Mouse (Mus musculus) left cerebral cortex, adult 2 months (tissue): ENCODE measurements around the gene Arhgap35. TPM values are rescaled to one million over a fixed set of nuclear protein-coding genes. Genes with fewer than 3 reads are reported as not detected.
"Not testable (repeated sequence)": the region's sequence is repeated elsewhere in the genome, so short reads cannot be mapped to it uniquely, and the experiment has no call there.

Experiments used
- DNase-seq, 2 experiments: peaks; one replicate each; pipeline ENCODE4 v3.0.0; 2021 to 2022; ENCODE audit warnings: low spot score in 2 of 2, mixed read lengths in 1 of 2; ENCODE audit errors: extremely low spot score in 1 of 2
- H3K27ac ChIP-seq: fragments of 200-600 bp; 2 replicates; pipeline ENCODE4 v1.8.1; 2022
- H3K4me3 ChIP-seq: fragments of 200-600 bp; 2 replicates; pipeline ENCODE4 v1.8.1; 2022
- CTCF ChIP-seq: fragments of 200-600 bp; IDR thresholded peaks from 2 replicates; pipeline ENCODE4 v1.8.1; 2022; ENCODE audit warnings: antibody characterized with exemption, mild to moderate bottlenecking, moderate library complexity
- intact Hi-C: fragments of 180-260 bp; cut with DNase I; formaldehyde crosslinking; loops from one replicate; pipeline ENCODE4 v1.15.1; 2025
- long read RNA-seq, 2 experiments: library from polyadenylated mRNA; stranded (forward); transcript quantifications; one replicate each; pipeline ENCODE4 v2.0.0; 2021; ENCODE audit warnings: borderline mapping rate in 2 of 2
- total RNA-seq, 2 experiments: library from RNA; stranded (reverse); gene quantifications; 2 replicates each; pipeline ENCODE4 v1.2.3; 2021

Arhgap35 gene
- total RNA-seq, result 100 to 1,000 TPM; 138 to 140 TPM
- long read RNA-seq, experiment 1, full-length matches to known transcripts, result 13 of 60 reads
- long read RNA-seq, experiment 1, partial matches to known transcripts, result 19 of 60 reads
- long read RNA-seq, experiment 1, other reads (novel, unspliced or antisense), result 28 of 60 reads
- long read RNA-seq, experiment 2, full-length matches to known transcripts, result 16 of 58 reads
- long read RNA-seq, experiment 2, partial matches to known transcripts, result 14 of 58 reads
- long read RNA-seq, experiment 2, other reads (novel, unspliced or antisense), result 28 of 58 reads

DNA sequence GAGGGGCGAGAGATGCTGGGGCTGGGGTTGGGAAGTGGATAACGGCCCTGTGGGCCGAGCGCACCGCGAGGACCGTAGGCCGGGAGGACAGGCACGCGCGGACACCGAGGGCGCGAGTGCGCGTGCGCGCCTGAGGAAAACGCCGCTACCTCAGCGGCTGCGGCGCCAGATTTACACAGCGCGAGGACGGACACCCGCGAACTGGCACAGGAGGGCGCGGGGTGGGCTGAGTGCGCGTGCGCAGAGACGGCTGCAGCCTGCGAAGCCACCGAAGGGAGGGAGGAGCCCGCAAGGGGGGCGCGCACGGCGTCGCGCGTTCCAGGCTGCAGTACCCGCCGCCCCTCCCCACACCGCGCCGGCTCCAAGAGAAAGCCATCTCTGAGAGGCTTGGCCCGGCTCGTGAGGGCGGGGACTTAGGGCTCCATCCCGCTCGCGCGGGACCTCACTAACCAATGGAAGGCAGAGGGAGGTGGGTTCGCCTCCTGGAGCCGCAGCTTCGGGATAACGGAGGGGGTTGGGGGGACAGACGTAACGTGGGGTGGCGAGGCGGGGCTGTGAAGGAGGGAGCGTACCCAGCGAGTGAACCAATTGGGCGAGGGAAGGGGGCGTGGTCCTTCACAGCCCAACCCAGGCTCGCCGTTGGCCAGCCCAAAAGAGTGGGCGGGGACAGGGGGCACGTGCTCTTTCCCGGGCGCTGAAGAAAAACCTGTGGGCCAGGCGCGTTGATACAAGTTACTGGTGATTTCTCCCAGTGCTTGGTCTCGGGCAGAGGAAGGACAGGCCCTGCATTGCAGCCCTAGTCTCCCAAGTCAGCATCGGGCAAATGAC lies at the start of gene Arhgap35:
Gene Arhgap35 (minus strand): TSS at position 106 of the 828 bp plus-strand sequence.
- no peak for TF ChIP-seq CTCF
- H3K4me3 ChIP-seq, result peak within 1 kb of the TSS; percentile 85
- intact Hi-C loops, result loop anchor here (1.0 to 5.0 kb wide), 3 partner anchors 44 to 318 kb away; no protein-coding TSS in a partner anchor
- peak; percentile 99 to 100 for DNase-seq
- H3K27ac ChIP-seq, result peak within 1 kb of the TSS; percentile 100

- intact Hi-C loops, result no loop called here
- Histone ChIP-seq H3K4me3 (no peak overlapping the region), H3K27ac (no peak overlapping the region)
- no peak for TF ChIP-seq CTCF
- no peak for DNase-seq
Observed at GRCm38 (mm10) chr7:16644260-16644659, 29.5 kb upstream of the Arhgap35 start.

- H3K4me3 ChIP-seq, H3K27ac ChIP-seq, intact Hi-C loops, DNase-seq: not testable (repeated sequence)
Observed at GRCm38 (mm10) chr7:16643106-16643505, 28.3 kb upstream of the Arhgap35 start.

- Histone ChIP-seq H3K4me3 (no peak overlapping the region), H3K27ac (no peak overlapping the region)
- intact Hi-C loops, result no loop called here
- TF ChIP-seq CTCF, result no peak
- DNase-seq, result no peak
Observed at GRCm38 (mm10) chr7:16639028-16639427, 24.2 kb upstream of the Arhgap35 start.

- intact Hi-C loops, result no loop called here
- H3K4me3 ChIP-seq, result no peak overlapping the region
- DNase-seq, result no peak
- no peak overlapping the region for H3K27ac ChIP-seq
- TF ChIP-seq CTCF, result no peak
Observed at GRCm38 (mm10) chr7:16635116-16635515, 20.3 kb upstream of the Arhgap35 start.

DNA sequence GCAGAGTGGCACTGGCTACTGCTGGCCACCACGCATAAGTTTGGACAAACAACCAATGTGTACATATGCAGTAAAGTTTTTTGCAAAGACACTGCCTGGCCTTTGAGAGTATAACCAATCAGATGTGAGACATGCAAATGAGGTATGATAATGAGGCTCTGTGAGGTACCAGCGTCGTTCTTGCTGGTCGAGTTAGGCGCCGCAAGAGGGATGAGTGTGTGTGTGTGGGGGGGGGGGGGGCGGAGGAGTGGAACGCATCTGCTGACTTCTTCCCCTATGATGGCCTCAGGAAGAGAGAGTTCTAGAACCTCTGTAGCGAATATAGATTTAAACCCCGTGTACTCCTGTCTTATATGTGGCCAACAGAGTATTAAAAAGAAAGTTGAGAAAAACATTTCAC lies 19.1 kb upstream of the Arhgap35 start:
- DNase-seq, intact Hi-C loops: not testable (repeated sequence)

DNA sequence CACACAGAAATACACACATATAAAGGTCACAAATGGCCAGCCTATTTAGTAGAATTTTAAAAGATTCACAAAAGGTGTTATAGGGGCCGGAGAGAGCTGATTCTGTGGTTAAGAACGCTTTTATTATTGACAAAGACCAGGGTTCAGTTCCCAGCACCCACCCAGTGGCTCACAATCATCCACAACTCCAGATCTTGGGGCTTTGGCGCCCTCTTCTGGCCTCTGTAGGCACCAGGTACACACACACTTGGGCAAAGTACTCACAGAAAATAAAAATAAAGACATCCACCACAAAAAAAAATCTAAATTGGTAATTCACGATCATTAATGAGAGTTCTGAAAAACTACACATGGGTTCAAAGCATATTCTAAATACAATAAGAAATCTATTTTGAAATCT lies 17.1 kb upstream of the Arhgap35 start:
- no peak; the same call in 1 of the 2 replicates for TF ChIP-seq CTCF
- no peak for DNase-seq
- intact Hi-C loops, result no loop called here
- no peak overlapping the region for H3K27ac ChIP-seq
- no peak overlapping the region for H3K4me3 ChIP-seq

More for the DNA sequence above, 19.1 kb upstream of the Arhgap35 start:
- H3K4me3 ChIP-seq, H3K27ac ChIP-seq: not testable (repeated sequence)

DNA sequence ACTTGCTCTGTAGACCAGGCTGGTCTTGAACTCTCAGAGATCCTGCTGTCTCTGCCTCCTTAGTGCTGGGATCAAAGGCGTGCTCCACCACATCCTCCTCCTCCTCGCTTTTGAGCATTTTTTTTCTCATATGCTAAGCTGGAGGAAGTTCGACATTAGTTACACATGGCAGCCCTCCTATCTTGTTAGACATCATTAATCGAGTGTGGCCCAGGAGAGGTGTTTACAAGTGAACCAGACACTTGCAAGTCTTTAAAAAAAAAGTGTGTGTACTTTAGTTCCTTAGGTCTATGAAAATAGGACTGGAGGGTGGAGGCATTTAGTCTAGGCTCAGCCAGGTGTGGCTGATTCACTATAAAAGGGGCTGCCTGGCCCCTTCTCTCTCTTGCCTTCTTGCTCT lies 16.2 kb upstream of the Arhgap35 start:
- no peak for TF ChIP-seq CTCF
- H3K4me3 ChIP-seq, result no peak overlapping the region
- no peak for DNase-seq
- intact Hi-C loops, result no loop called here
- H3K27ac ChIP-seq, result no peak overlapping the region

DNA sequence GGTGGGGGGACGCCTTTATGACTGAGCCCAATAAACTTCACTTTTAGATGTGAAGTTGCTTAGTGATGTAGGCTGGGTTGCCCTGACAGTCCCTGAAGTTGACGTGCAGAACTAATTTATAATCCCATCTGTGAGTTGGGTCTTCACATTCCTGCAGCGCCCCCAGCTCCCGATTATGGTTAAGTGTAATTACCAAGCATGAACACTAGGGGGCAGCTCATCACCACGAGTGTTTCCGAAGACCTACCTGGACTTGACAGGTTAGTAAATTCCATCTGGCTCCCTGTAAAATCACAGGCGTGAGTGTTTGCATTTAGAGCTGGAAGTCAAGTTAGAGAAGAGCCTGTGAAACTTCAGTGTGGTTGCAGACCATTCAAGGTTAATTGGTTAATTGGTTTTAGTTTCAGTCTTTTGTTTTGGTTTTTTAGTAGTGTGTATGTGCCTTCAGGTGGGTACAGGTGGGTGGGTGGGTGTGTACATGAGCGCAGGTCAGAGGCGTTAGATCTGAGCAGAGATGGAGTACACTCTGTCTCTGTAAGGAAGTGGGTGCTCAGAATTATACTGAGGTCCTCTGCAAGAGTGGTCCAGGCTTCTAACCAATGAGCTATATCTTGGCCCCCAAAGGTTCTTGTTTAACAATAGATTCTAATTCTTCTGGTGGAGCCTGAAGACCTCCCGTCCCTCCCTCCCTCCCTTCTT lies 15.0 kb upstream of the Arhgap35 start:
- intact Hi-C loops, result loop anchor here (1.0 to 2.0 kb wide), 2 partner anchors 99 to 179 kb away; no protein-coding TSS in a partner anchor
- peak; percentile 94 for TF ChIP-seq CTCF
- H3K4me3 ChIP-seq, result no peak overlapping the region

GRCm38 (mm10) chr7:16628096-16628771 lies 13.4 kb upstream of the Arhgap35 start:
- Histone ChIP-seq H3K27ac (peak overlapping the region; percentile 62; the same call in 1 of the 2 replicates), H3K4me3 (peak overlapping the region; percentile 25; the same call in 1 of the 2 replicates)
- TF ChIP-seq CTCF, result peak; percentile 94
- intact Hi-C loops, result loop anchor here (1.0 to 2.0 kb wide), 2 partner anchors 67 to 181 kb away; no protein-coding TSS in a partner anchor
- peak; percentile 61 to 65 for DNase-seq

More for the DNA sequence above, 15.0 kb upstream of the Arhgap35 start:
- peak; percentile 61 to 65 for DNase-seq
- no peak overlapping the region for H3K27ac ChIP-seq

DNA sequence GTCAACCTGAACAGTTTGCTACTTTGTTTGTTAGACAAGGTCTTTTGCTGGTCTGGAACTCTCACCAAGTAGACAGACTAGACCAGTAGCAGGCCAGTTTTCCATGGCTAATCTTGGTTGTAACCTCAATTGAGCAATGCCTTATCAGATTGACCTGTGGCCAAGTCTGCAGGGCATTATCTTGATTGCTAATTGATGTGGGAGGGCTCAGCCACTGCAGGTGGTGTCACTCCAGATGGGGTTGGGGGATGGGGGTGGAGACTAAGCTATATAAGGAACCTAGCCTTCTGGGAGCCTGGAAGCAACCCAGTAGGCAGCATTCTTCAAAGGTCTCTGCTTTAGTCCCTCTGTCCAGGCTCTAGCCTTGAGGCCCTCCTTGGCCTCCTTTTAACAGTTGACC lies 8.9 kb upstream of the Arhgap35 start:
- no peak overlapping the region for H3K4me3 ChIP-seq
- TF ChIP-seq CTCF, result no peak
- intact Hi-C loops, result no loop called here
- DNase-seq, result no peak
- H3K27ac ChIP-seq, result no peak overlapping the region
